Mouse (Mus musculus): Measurements from ENCODE around the gene Psmd4. TPM values are rescaled to one million over a fixed set of nuclear protein-coding genes. Genes with fewer than 3 reads are reported as not detected.

The Psmd4 gene
- polyA plus RNA-seq, 1 experiment from 2014 or later = 277 TPM

DNA sequence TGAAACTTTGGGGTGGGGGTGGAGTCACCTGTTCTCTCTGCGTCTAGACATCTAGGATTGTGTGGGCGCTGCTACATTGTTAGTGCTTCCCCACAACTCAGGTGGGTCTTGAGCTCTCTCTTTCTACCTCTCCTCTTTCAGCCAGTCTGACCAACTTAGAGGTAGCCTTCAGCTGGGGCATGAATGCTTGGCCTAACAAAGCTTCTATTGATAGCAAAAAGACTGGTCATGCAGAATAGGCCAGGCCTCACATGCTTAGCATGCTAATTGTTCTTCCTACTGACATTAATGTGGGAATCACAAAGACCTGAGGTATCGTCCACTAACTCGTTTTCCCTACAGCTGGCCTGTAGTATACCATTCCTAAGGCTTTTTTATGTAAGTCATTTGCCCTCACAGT is 39.8 kb downstream of the Psmd4 start:
- no peak overlapping the region for H3K27ac ChIP-seq
- no peak overlapping the region for H3K4me2 ChIP-seq
- no peak overlapping the region for H3K4me3 ChIP-seq
- H3K27me3 ChIP-seq (replicated peaks) = no peaks in the 10 kb centered on the region
- no peak; the same call in 1 of the 2 replicates for ATAC-seq (replicated peaks)
- H3K9me3 ChIP-seq = no peaks in the 10 kb centered on the region
- WGBS = 55% methylated on average over 4 of the region's 4 CpGs
- no peak overlapping the region for H3K9ac ChIP-seq
- H3K4me1 ChIP-seq = no peaks in the 10 kb centered on the region; the same call in 1 of the 2 replicates
- peaks cover 60% of the 10 kb centered on the region for H3K36me3 ChIP-seq (replicated peaks)

DNA sequence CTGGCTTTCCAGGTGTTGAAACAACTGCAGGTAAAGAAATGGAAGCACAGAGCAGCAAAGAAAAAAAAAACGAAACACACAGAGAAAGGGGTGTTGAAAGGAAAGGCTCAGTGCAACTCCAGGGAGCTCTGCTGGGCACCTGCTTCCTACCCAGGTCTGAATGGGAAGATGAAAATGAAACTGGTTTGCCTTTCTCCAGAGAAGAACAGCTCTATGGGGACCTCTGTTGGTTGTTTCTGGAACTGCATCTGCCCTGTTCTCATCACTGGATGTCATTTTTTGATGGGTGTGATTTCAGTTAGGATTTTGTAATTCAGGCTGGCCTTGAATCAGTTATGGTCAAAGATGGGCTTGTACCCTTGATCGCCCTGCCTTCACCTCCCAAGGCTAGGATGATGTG is 45.5 kb downstream of the Psmd4 start:
- WGBS = 25% methylated on average over 2 of the region's 2 CpGs
- Histone ChIP-seq H3K9me3 (no peaks in the 10 kb centered on the region), H3K27ac (no peak overlapping the region), H3K4me3 (no peak overlapping the region), H3K36me3 (replicated peaks) (peaks cover 49% of the 10 kb centered on the region), H3K9ac (no peak overlapping the region), H3K4me1 (no peaks in the 10 kb centered on the region), H3K4me2 (no peak overlapping the region), H3K27me3 (replicated peaks) (no peaks in the 10 kb centered on the region)
- ATAC-seq (replicated peaks) = no peak

DNA sequence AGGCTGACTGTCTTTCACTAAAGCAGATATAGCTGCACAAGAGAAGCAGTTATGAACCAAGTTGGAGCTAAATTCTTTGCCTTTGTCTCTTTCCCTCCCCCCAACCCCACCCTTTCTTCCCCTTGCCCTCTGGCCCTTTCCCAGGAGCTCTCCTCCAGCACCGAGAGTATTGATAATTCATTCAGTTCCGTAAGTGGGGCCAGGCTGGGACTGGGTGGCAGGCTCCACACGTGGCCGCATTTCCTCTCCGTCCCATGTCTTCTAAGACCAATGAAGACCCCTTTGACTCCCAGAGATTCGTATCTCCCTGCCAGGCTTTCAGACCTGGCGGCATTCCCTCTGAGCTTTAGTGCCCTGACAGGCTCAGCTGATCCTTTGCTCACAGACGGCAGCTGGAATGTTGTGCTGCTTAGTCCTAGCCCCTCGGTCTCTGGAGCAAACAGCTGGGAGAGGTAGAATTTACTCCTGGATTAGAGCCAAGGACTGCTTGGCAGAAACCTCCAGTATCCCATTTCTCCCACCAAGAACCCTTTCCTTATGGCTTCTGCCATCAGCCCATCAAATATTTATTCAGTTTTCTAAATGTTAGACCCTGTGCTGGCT is 53.2 kb downstream of the Psmd4 start:
- no peak overlapping the region for H3K27ac ChIP-seq
- H3K4me3 ChIP-seq = no peak overlapping the region
- WGBS = 51% methylated on average over 9 of the region's 9 CpGs
- H3K36me3 ChIP-seq (replicated peaks) = peaks cover 7% of the 10 kb centered on the region
- 0 out of 2 replicates have a peak, but pooled peaks cover 7% of the 10 kb centered on the region for H3K4me1 ChIP-seq
- H3K4me2 ChIP-seq = no peak overlapping the region
- H3K9me3 ChIP-seq = no peaks in the 10 kb centered on the region
- no peak overlapping the region for H3K9ac ChIP-seq
- no peaks in the 10 kb centered on the region for H3K27me3 ChIP-seq (replicated peaks)
- no peak for ATAC-seq (replicated peaks)

DNA sequence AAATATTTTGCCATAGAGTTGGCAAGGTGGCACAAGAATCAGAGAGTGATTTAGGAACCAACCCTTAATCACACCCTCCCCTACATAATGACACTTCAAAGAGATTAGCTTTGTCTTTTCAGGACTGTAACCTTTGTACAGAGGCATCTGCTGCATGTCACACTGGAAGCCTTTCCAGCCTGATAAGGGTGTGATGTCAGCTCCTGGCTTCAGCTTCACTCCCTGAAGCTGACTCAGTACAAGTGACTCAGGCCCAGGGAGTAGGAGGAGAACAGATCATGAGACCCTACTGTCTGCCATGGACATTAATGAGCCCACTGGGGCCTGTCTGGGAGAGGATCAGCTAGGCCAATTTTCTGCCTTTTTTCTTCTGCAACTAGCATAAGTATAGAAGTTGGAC is 54.8 kb downstream of the Psmd4 start:
- H3K36me3 ChIP-seq (replicated peaks) = peaks cover 12% of the 10 kb centered on the region
- H3K4me2 ChIP-seq = no peak overlapping the region
- no peak overlapping the region for H3K9ac ChIP-seq
- H3K4me1 ChIP-seq = 0 out of 2 replicates have a peak, but pooled peaks cover 7% of the 10 kb centered on the region
- ATAC-seq (replicated peaks) = no peak
- no peaks in the 10 kb centered on the region for H3K9me3 ChIP-seq
- H3K27ac ChIP-seq = no peak overlapping the region
- no peak overlapping the region for H3K4me3 ChIP-seq
- no peaks in the 10 kb centered on the region for H3K27me3 ChIP-seq (replicated peaks)

DNA sequence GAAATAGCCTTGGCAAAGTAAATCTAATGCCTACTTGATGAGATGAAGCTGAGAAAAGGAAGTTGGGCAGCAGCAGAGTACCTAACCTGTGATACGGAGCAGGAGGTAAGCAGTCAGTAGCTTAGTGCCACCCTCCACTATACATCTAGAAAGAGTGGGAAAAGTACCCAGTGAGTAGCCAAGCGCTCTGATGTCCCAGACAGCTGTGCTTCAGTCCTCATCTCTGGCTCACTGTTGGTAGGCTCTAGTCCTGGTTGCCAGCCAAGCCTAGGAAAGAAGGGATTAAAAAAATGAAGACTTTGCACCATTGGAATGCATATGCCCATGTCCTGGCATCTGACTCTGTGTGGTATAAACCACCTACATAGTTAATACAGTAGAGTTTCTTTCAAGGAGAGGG is 56.9 kb downstream of the Psmd4 start:
- no peak for ATAC-seq (replicated peaks)
- WGBS = 100% methylated on average over 2 of the region's 2 CpGs
- Histone ChIP-seq H3K4me1 (0 out of 2 replicates have a peak, but pooled peaks cover 7% of the 10 kb centered on the region), H3K27me3 (replicated peaks) (no peaks in the 10 kb centered on the region), H3K9me3 (no peaks in the 10 kb centered on the region), H3K4me2 (no peak overlapping the region), H3K36me3 (replicated peaks) (peaks cover 12% of the 10 kb centered on the region), H3K9ac (no peak overlapping the region), H3K27ac (no peak overlapping the region), H3K4me3 (no peak overlapping the region)

DNA sequence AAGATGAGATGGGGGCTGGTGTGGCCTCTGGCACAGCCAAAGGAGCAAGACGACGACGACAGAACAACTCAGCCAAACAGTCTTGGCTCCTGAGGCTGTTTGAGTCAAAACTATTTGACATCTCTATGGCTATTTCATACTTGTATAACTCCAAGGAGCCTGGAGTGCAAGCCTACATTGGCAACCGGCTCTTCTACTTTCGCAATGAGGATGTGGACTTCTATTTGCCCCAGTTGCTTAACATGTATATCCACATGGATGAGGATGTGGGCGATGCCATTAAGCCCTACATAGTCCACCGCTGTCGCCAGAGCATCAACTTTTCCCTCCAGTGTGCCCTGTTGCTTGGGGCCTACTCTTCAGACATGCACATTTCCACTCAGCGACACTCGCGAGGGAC is 58.1 kb downstream of the Psmd4 start:
- no peak for ATAC-seq (replicated peaks)
- WGBS = 89% methylated on average over 11 of the region's 11 CpGs
- peaks cover 13% of the 10 kb centered on the region for H3K36me3 ChIP-seq (replicated peaks)

More for the DNA sequence above, 58.1 kb downstream of the Psmd4 start:
- H3K27ac ChIP-seq = no peak overlapping the region
- 0 out of 2 replicates have a peak, but pooled peaks cover 6% of the 10 kb centered on the region for H3K4me1 ChIP-seq
- H3K9me3 ChIP-seq = no peaks in the 10 kb centered on the region
- no peak overlapping the region for H3K4me2 ChIP-seq
- no peaks in the 10 kb centered on the region for H3K27me3 ChIP-seq (replicated peaks)
- no peak overlapping the region for H3K4me3 ChIP-seq
- no peak overlapping the region for H3K9ac ChIP-seq

Small RNA genes within 50 kb of the gene (microRNA-seq; reads per million reads assigned to microRNA genes)
- 1.7 reads per million for gene Mir7013

Other genes with a start within 250 kb of the Psmd4 start
- 25.9 and 27.5 TPM in 2 replicates for gene Pogz, start 205.0 kb downstream of the Psmd4 start, polyA plus RNA-seq (2015; fragmentation: Nextera tagmentation; extraction: Ambion mirVana)
- gene Psmb4, start 155.7 kb downstream of the Psmd4 start, polyA plus RNA-seq (2015; fragmentation: Nextera tagmentation; extraction: Ambion mirVana) = 357 and 395 TPM in 2 replicates
- gene Selenbp1, start 109.6 kb downstream of the Psmd4 start, polyA plus RNA-seq (2015; fragmentation: Nextera tagmentation; extraction: Ambion mirVana) = 11.2 and 14.0 TPM in 2 replicates
- 6.5 and 7.0 TPM in 2 replicates for gene Rfx5, start 88.5 kb downstream of the Psmd4 start, polyA plus RNA-seq (2015; fragmentation: Nextera tagmentation; extraction: Ambion mirVana)
- gene Pi4kb, start 67.9 kb downstream of the Psmd4 start, polyA plus RNA-seq (2015; fragmentation: Nextera tagmentation; extraction: Ambion mirVana) = 22.5 and 24.6 TPM in 2 replicates
- 20.7 and 21.2 TPM in 2 replicates for gene Zfp687, start 27.2 kb downstream of the Psmd4 start, polyA plus RNA-seq (2015; fragmentation: Nextera tagmentation; extraction: Ambion mirVana)
- gene Pip5k1a, start 64.3 kb upstream of the Psmd4 start, polyA plus RNA-seq (2015; fragmentation: Nextera tagmentation; extraction: Ambion mirVana) = 17.2 and 17.4 TPM in 2 replicates
- 212 and 216 TPM in 2 replicates for gene Vps72, start 68.4 kb upstream of the Psmd4 start, polyA plus RNA-seq (2015; fragmentation: Nextera tagmentation; extraction: Ambion mirVana)
- gene Tmod4, start 81.9 kb upstream of the Psmd4 start, polyA plus RNA-seq (2015; fragmentation: Nextera tagmentation; extraction: Ambion mirVana) = 1.7 and 2.0 TPM in 2 replicates
- 89.8 and 90.0 TPM in 2 replicates for gene Scnm1, start 91.4 kb upstream of the Psmd4 start, polyA plus RNA-seq (2015; fragmentation: Nextera tagmentation; extraction: Ambion mirVana)
- gene Lysmd1, start 91.5 kb upstream of the Psmd4 start, polyA plus RNA-seq (2015; fragmentation: Nextera tagmentation; extraction: Ambion mirVana) = 48.9 and 52.1 TPM in 2 replicates
- 3.0 and 3.6 TPM in 2 replicates for gene Tnfaip8l2, start 99.7 kb upstream of the Psmd4 start, polyA plus RNA-seq (2015; fragmentation: Nextera tagmentation; extraction: Ambion mirVana)
- 33.1 and 42.6 TPM in 2 replicates for gene Sema6c, start 117.8 kb upstream of the Psmd4 start, polyA plus RNA-seq (2015; fragmentation: Nextera tagmentation; extraction: Ambion mirVana)
- 3.4 and 3.7 TPM in 2 replicates for gene Gabpb2, start 175.3 kb upstream of the Psmd4 start, polyA plus RNA-seq (2015; fragmentation: Nextera tagmentation; extraction: Ambion mirVana)
- 49.3 and 58.5 TPM in 2 replicates for gene Cdc42se1, start 186.1 kb upstream of the Psmd4 start, polyA plus RNA-seq (2015; fragmentation: Nextera tagmentation; extraction: Ambion mirVana)
- 358 and 361 TPM in 2 replicates for gene Mllt11, start 189.6 kb upstream of the Psmd4 start, polyA plus RNA-seq (2015; fragmentation: Nextera tagmentation; extraction: Ambion mirVana)
- 0.11 and 0.19 TPM in 2 replicates for gene Gm128, start 199.0 kb upstream of the Psmd4 start, polyA plus RNA-seq (2015; fragmentation: Nextera tagmentation; extraction: Ambion mirVana)
- 0.22 and 0.33 TPM in 2 replicates for gene Bnipl, start 208.6 kb upstream of the Psmd4 start, polyA plus RNA-seq (2015; fragmentation: Nextera tagmentation; extraction: Ambion mirVana)
- 43.0 and 43.7 TPM in 2 replicates for gene Mindy1, start 238.7 kb upstream of the Psmd4 start, polyA plus RNA-seq (2015; fragmentation: Nextera tagmentation; extraction: Ambion mirVana)
- 67.9 and 76.9 TPM in 2 replicates for gene Prune1, start 239.5 kb upstream of the Psmd4 start, polyA plus RNA-seq (2015; fragmentation: Nextera tagmentation; extraction: Ambion mirVana)

Data from midbrain, embryonic 15.5 days (tissue).